Mouse (Mus musculus) limb, embryonic 10.5 days (tissue): ENCODE results near the gene Unc45a. TPM values are rescaled to one million over a fixed set of nuclear protein-coding genes. Genes with fewer than 3 reads are reported as not detected.

ENCODE experiments used
- DNase-seq: peaks from one replicate; pipeline ENCODE4 v3.0.0-alpha.2; 2017; ENCODE audit warnings: low spot score
- H3K27ac ChIP-seq: fragments of 300-500 bp; sonication (generic); 2 replicates; pipeline ENCODE4 v1.5.1; 2016; ENCODE audit warnings: mild to moderate bottlenecking
- H3K27me3 ChIP-seq: fragments of 300-500 bp; sonication (generic); 2 replicates; pipeline ENCODE4 v1.6.1; 2016; ENCODE audit warnings: low read depth, mild to moderate bottlenecking; ENCODE audit not compliant: poor library complexity, severe bottlenecking
- H3K36me3 ChIP-seq: fragments of 300-500 bp; sonication (generic); 2 replicates; pipeline ENCODE4 v1.6.1; 2016; ENCODE audit warnings: mild to moderate bottlenecking, moderate library complexity
- H3K4me1 ChIP-seq: fragments of 300-500 bp; sonication (generic); 2 replicates; pipeline ENCODE4 v1.6.1; 2016
- H3K4me3 ChIP-seq: fragments of 300-500 bp; sonication (generic); 2 replicates; pipeline ENCODE4 v1.5.1; 2016; ENCODE audit warnings: mild to moderate bottlenecking, moderate library complexity
- H3K9me3 ChIP-seq: fragments of 300-500 bp; sonication (generic); replicated peaks from 2 replicates; pipeline ENCODE4 v1.6.1; 2016; ENCODE audit warnings: mild to moderate bottlenecking
- WGBS: fragments of 180-500 bp; shearing (Covaris S2); methylation state at CpG from one replicate; pipeline ENCODE4 v1.1.7; 2016; 5-methylcytosine and 5-hydroxymethylcytosine counted together
- polyA plus RNA-seq: library from polyadenylated mRNA; unstranded; fragments of >200 nt; fragmentation: Nextera tagmentation; extraction: Ambion mirVana; gene quantifications from 2 replicates; pipeline ENCODE4 v1.2.1, GENCODE M21; 2016

Gene Unc45a
- polyA plus RNA-seq, 1 experiment from 2014 or later: 51.8 TPM

DNA sequence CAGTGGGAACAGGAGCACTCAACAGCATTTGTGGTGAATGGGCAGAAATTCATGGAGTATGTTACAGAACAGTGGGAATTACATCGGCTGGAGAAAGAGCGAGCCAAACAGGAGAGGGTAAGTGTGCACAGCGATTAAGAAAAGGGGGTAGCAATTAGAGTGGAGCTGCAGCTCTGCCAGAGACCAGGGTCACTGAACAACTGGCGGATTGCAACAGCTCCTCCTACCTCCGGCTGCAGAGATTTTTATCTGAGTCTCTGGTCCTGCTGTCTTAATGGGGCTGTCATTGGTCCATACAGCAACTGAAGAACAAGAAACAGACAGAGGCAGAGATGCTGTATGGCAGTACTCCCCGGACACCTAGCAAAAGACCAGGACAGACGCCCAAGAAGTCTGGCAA lies 30.0 kb downstream of the Unc45a start:
- H3K4me3 ChIP-seq: no peak overlapping the region

DNA sequence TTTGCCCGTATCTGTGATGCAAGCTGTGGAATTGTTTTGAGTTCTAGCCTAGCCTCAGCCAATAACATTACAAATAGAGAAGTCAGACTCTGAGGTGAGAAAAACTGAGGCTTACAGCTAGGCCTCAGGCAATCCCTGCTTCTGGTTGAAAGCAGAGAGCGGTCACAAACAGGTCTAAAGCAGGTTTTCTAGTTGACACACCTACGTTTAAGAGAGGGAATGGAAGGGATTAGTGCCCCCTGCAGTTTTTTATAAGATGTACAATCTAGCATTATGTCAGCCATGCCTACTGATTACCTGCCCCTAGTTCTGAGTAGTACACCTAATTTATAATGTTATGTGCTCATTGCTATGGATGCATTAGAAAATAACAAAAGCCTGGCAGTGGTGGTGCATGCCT lies 33.0 kb downstream of the Unc45a start:
- no peak overlapping the region for H3K4me3 ChIP-seq
- peaks cover 100% of the 10 kb centered on the region for H3K36me3 ChIP-seq
- 93% methylated on average over 3 of the region's 3 CpGs for WGBS
- no peaks in the 10 kb centered on the region for H3K9me3 ChIP-seq
- H3K27ac ChIP-seq: no peak overlapping the region
- DNase-seq: no peak
- no peaks in the 10 kb centered on the region for H3K27me3 ChIP-seq
- H3K4me1 ChIP-seq: no peaks in the 10 kb centered on the region

More for the DNA sequence above, 30.0 kb downstream of the Unc45a start:
- no peaks in the 10 kb centered on the region for H3K9me3 ChIP-seq
- H3K4me1 ChIP-seq: no peaks in the 10 kb centered on the region
- DNase-seq: no peak
- WGBS: 87% methylated on average over 7 of the region's 7 CpGs
- H3K36me3 ChIP-seq: peaks cover 100% of the 10 kb centered on the region
- no peaks in the 10 kb centered on the region for H3K27me3 ChIP-seq
- H3K27ac ChIP-seq: no peak overlapping the region

DNA sequence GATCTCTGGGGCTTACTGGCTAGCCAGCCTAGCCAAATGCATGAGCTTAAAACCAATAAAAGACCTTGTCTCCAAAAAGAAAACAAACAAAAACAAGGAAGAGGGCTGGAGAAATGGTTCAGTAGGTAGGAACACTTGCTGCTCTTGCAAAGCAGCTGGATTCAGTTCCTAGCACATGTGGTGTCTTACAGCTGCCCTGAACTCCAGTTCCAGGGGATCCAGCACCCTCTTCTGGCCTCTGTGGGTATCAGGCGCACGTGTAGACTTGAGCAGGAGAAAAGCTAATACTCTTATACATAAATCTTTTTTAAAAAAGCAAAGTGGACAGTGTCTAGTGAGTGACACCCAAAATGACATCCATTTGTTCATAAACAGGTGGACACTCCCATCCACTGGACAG lies 39.3 kb downstream of the Unc45a start:
- Histone ChIP-seq H3K4me3 (no peak overlapping the region), H3K27ac (no peak overlapping the region), H3K36me3 (peaks cover 99% of the 10 kb centered on the region), H3K9me3 (no peaks in the 10 kb centered on the region), H3K27me3 (no peaks in the 10 kb centered on the region), H3K4me1 (peaks cover 5% of the 10 kb centered on the region)
- DNase-seq: no peak
- 95% methylated on average over 2 of the region's 2 CpGs for WGBS

DNA sequence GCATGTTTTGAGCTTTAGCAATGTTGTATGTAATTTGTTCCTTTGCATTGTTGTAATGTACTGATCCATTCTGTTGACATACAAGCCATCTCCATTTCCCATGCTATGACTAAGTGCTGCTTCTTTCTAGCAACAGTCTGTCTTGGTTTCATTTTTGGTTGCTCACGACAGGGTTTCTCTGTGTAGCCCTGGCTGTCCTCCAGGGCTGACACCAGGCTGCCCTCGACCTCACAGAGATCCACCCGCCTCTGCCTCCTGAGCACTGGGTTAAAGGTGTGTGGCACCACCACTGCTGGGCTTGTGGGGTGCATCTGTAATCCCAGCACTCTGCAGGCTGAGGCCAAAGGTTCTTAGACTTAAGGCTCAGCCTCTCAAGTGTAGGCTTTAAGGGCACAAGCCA lies 41.2 kb downstream of the Unc45a start:
- Histone ChIP-seq H3K9me3 (no peaks in the 10 kb centered on the region), H3K4me1 (peaks cover 19% of the 10 kb centered on the region), H3K36me3 (peaks cover 89% of the 10 kb centered on the region), H3K4me3 (no peak overlapping the region), H3K27me3 (no peaks in the 10 kb centered on the region), H3K27ac (no peak overlapping the region)
- 95% methylated on average over 3 of the region's 3 CpGs for WGBS
- DNase-seq: no peak

DNA sequence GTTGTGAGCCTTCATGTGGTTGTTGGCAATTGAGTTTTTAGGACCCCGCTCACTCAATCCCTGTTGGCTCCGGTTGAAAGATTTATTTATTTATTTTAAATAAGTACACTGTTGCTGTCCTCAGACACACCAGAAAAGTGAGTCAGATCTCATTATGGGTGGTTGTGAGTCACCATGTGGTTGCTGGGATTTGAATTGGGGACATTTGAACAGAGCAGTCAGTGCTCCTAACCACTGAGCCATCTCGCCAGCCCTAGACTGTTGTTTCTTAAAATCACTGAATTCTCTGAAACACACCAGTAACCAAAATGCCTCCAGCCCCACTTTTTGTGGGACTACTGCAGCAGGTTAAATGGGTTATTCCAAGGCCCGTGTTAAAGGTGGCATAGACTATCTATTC lies 42.1 kb downstream of the Unc45a start:
- H3K9me3 ChIP-seq: no peaks in the 10 kb centered on the region
- H3K4me1 ChIP-seq: peaks cover 19% of the 10 kb centered on the region
- DNase-seq: no peak
- no peak overlapping the region for H3K4me3 ChIP-seq
- H3K36me3 ChIP-seq: peaks cover 81% of the 10 kb centered on the region
- H3K27ac ChIP-seq: no peak overlapping the region
- H3K27me3 ChIP-seq: no peaks in the 10 kb centered on the region
- WGBS: 96% methylated on average over 4 of the region's 4 CpGs

DNA sequence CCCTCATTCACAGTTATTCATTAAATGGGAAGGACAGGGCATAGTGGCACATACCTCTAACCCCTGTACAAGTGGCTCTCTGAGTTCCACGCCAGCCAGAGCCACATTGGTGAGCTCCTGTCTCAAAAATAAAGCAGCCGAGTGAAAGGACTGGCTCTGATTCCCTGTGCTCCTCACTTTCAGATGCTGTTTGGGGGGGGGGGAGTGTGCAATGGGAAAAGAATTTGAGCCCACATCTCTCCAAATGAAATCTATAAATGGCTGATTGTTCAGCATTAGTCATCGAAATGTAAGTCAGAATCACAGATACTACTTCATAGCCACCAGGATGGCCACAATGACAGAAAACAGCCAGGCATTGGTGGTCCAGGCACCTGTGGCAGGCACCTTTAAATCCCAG lies 43.8 kb downstream of the Unc45a start:
- 92% methylated on average over 3 of the region's 3 CpGs for WGBS
- Histone ChIP-seq H3K27ac (no peak overlapping the region), H3K9me3 (no peaks in the 10 kb centered on the region), H3K36me3 (peaks cover 63% of the 10 kb centered on the region), H3K4me1 (peaks cover 19% of the 10 kb centered on the region), H3K4me3 (no peak overlapping the region), H3K27me3 (no peaks in the 10 kb centered on the region)
- DNase-seq: no peak

DNA sequence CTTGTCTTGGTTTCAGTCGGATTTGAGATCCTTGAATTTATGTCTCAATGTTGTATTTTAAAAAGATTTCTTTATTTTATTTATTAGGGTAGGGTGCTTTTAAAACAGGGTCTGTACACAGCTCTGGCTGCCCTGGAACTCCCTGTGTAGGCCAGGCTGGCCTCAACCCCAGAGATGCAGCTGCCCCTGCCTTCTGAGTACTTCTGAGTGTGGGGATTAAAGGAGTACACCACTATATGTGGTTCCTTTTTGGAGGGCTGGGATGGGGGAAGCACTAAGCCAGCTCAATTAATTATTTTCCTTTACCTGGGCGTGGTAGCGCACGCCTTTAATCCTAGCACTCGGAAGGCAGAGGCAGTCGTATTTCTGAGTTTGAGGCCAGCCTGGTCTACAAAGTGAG lies 44.3 kb downstream of the Unc45a start:
- Histone ChIP-seq H3K4me3 (0 out of 2 replicates have a peak overlapping the region, but pooled peaks have one; percentile 10), H3K9me3 (no peaks in the 10 kb centered on the region), H3K36me3 (peaks cover 62% of the 10 kb centered on the region), H3K27me3 (no peaks in the 10 kb centered on the region), H3K27ac (no peak overlapping the region), H3K4me1 (peaks cover 19% of the 10 kb centered on the region)
- DNase-seq: no peak
- WGBS: 94% methylated on average over 6 of the region's 6 CpGs

DNA sequence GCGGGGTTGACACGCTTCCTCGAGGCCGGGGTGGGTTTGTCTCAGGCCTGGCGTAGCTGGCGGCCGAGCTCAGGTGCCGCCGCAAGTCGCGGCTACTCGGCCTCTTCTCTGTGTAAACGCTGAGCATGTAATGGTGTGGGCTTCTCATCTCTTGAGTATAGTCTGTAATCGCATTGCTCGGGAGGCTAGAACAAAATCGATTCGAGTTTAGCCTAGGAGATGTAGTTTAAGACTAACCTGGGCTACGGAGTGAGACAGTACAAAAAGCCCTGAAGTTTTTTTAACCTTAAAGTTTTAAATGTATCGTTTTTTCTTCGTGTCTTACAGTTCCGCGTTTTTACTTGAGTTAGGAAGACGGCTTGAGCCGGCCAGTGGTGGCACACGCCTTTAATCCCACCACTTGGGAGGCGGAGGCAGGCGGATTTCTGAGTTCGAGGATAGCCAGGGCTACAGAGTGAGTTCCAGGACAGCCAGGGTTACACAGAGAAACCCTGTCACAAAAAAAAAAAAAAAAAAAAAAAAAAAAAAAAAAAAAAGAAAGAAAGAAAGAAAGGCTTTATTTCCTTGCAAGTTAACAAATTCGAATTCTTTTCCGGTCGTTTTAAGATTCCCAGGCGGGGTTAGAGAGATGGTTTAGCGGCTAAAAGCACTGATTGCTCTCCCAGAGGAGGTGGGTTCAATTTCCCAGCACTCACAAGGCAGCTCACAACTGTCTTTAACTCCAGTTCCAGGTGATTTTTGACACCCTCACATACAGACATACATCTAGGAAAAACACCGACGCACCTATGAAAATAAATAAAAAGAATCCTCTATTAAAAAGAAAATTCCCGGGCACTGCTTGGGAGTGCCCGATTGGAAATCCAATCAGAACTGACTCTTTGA lies 45.8 kb downstream of the Unc45a start:
- DNase-seq: no peak
- no peaks in the 10 kb centered on the region for H3K27me3 ChIP-seq
- peaks cover 19% of the 10 kb centered on the region for H3K4me1 ChIP-seq
- H3K9me3 ChIP-seq: no peaks in the 10 kb centered on the region
- WGBS: 12% methylated on average over 37 of the region's 37 CpGs
- H3K4me3 ChIP-seq: peak overlapping the region; percentile 79
- H3K36me3 ChIP-seq: peaks cover 62% of the 10 kb centered on the region
- H3K27ac ChIP-seq: peak overlapping the region; percentile 92

DNA sequence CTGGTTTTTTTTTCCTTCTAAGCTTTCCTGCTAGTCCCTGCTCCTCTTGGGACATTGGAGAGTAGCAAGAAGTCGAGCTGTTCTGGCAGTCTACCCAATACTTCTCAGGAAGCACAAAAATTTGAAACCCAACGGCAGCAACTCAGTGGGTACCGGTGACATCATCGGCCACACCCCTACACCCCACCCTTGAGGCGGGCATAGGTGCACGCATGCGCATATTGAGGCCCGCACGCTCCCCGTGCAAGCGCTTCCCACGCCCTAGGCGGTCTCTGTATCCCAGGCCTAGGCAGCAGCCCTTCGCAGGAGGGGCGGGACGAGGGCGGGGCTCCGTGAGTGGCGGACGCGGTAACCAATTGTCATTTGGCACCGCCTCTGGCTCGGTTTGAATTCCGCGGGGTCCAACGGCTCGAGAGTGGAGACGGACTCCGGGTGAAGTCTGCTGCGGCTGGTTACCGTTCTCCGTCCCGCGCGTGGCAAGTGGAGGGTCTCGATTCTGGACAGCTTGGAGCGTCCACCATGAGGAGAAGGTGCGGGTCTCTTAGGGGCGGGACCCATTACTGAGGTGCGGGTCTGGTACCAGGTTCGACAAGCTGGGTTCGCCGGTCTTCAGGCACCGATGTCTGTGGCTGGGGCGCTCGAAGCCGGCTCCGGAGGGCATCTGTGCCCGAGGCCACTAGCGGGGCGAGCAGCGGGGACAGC lies 46.6 kb downstream of the Unc45a start, which contains the start of gene Prc1:
Gene Prc1 (plus strand): TSS at position 389 of the 702 bp plus-strand sequence.
- Histone ChIP-seq H3K9me3 (no peaks in the 10 kb centered on the region), H3K27ac (peak within 1 kb of the TSS; percentile 92), H3K36me3 (peaks cover 59% of the 10 kb centered on the region), H3K27me3 (no peaks in the 10 kb centered on the region), H3K4me3 (peak within 1 kb of the TSS; percentile 79), H3K4me1 (peaks cover 19% of the 10 kb centered on the region)
- DNase-seq: peak; percentile 99
- WGBS: under 1% methylated on average over 52 of the region's 52 CpGs

DNA sequence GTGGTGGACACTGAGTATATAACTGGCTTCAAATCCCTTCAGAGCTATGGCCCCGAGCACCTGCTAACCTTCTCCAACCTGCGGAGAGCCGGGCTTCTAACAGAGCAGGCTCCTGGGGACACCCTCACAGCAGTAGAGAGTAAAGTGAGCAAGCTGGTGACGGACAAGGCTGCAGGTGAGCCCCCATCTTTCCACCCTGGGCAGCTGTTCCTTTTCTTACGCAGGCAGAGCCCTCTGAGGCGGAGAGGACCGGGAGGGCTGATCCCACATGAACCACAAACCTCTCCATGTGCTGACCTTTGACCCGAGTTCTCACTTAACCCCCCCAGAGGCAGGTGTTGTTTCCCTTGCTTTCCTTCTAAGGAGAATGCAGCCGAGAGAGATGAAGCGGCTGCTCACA lies 53.1 kb downstream of the Unc45a start:
- WGBS: 86% methylated on average over 10 of the region's 10 CpGs
- H3K4me1 ChIP-seq: no peaks in the 10 kb centered on the region
- H3K27ac ChIP-seq: no peak overlapping the region
- H3K27me3 ChIP-seq: no peaks in the 10 kb centered on the region
- H3K9me3 ChIP-seq: no peaks in the 10 kb centered on the region
- H3K36me3 ChIP-seq: peaks cover 86% of the 10 kb centered on the region
- no peak for DNase-seq
- no peak overlapping the region for H3K4me3 ChIP-seq

DNA sequence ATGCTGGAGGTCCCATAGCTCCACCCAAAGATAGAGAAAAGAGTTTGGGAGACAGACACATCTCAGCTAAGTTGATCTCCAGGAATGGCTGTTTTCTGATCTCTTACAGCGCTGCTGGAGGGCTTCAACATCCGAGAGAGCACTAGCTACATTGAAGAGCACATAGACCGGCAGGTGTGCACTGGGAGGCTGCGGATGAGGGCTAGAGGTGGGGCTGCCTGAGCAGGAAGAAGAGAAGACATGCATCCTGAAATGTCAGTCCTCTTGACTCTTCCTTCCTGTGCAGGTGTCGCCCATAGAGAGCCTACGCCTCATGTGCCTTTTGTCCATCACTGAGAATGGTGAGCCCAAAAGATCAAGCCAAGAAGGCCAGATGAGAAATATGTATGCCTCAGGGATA lies 55.1 kb downstream of the Unc45a start:
- no peaks in the 10 kb centered on the region for H3K9me3 ChIP-seq
- no peak overlapping the region for H3K27ac ChIP-seq
- WGBS: 94% methylated on average over 6 of the region's 6 CpGs
- H3K27me3 ChIP-seq: no peaks in the 10 kb centered on the region
- DNase-seq: no peak
- peaks cover 74% of the 10 kb centered on the region for H3K36me3 ChIP-seq
- H3K4me3 ChIP-seq: no peak overlapping the region
- H3K4me1 ChIP-seq: no peaks in the 10 kb centered on the region

DNA sequence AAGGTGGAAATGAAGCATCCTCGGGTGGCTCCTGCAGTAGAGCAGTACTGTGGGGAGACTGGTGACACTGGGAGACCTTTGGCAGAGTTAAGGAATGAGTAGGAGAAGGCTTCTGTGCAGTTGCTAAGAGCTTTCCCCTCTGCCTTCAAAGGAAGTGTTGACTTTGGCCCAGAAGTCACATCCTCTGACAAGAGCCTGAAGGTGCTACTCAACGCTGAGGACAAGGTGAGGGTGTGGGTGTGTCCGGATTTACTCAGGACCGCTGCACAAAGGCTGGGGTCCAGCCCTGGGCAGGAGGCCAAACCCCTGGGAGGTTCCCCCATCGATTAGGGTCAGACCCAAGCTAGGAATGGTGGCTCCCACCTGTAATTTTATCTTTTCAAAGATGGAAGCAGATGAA lies 56.4 kb downstream of the Unc45a start:
- Histone ChIP-seq H3K4me1 (no peaks in the 10 kb centered on the region), H3K27ac (no peak overlapping the region), H3K36me3 (peaks cover 74% of the 10 kb centered on the region), H3K4me3 (no peak overlapping the region), H3K9me3 (no peaks in the 10 kb centered on the region), H3K27me3 (no peaks in the 10 kb centered on the region)
- WGBS: 93% methylated on average over 5 of the region's 5 CpGs
- no peak for DNase-seq

DNA sequence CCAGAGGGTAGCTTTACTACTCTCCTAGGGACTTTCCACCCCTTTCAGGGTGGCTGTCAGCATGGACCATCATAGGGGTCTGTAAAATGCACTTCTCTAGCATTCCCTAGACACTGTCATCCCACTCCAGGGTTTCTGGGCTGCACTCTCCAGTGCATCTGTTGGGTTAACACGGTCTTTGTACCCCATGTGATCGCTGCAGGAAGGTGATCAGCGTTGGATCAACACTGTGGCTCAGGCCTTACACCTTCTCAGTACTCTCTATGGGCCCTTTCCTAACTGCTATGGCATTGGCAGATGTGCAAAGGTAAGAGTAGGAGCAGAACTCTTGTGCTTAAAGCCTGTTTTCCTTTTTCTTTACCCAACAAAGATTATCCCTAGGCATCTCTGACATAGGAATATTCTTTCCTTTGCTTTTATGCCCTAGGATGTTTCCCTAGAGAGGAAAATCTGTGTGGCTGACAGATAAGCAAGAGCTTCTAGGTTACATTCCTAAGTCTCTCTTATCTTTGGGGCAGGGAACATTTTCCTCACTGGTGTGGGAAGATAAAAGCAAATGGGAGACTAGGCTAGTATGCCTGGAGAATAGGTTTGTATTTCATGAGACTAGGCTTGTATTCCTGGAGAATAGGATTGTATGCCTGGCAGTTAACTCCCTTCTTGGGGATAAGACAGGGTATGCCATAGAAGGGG lies 57.4 kb downstream of the Unc45a start:
- Histone ChIP-seq H3K27me3 (no peaks in the 10 kb centered on the region), H3K9me3 (no peaks in the 10 kb centered on the region), H3K4me1 (no peaks in the 10 kb centered on the region), H3K36me3 (peaks cover 78% of the 10 kb centered on the region), H3K4me3 (no peak overlapping the region), H3K27ac (no peak overlapping the region)
- 95% methylated on average over 3 of the region's 3 CpGs for WGBS
- no peak for DNase-seq
